Mouse (Mus musculus) MEL (cell line): ENCODE results near the gene Clca4a. TPM values are rescaled to one million over a fixed set of nuclear protein-coding genes. Genes with fewer than 3 reads are reported as not detected.
A peak's percentile ranks its signal among the peaks of the same experiment; 100 is the strongest.

Experiments used
- DNase-seq: peaks from one replicate; pipeline ENCODE4 v3.0.0; 2011; ENCODE audit warnings: low read depth, low spot score
- H3K27ac ChIP-seq: 2 replicates; pipeline ENCODE4 v1.5.1; 2012; ENCODE audit warnings: low read depth, mild to moderate bottlenecking, control low read depth, low read length, moderate library complexity; ENCODE audit not compliant: control insufficient read depth
- H3K27me3 ChIP-seq, 2 experiments: fragments of 150-350 bp in 1 of 2; sonication (generic) in 1 of 2; 2 replicates each; pipeline ENCODE4 v1.6.1; 2012; ENCODE audit warnings: low read length in 2 of 2, mild to moderate bottlenecking in 2 of 2, improper control_type of control experiment in 1 of 2, moderate library complexity in 1 of 2; ENCODE audit not compliant: insufficient read depth in 2 of 2, control insufficient read depth in 1 of 2
- H3K36me3 ChIP-seq, 2 experiments: 2 replicates each; pipeline ENCODE4 v1.6.1; 2012 to 2014; ENCODE audit warnings: low read length in 2 of 2, improper control_type of control experiment in 1 of 2, inconsistent platforms in 1 of 2, mild to moderate bottlenecking in 1 of 2; ENCODE audit not compliant: insufficient read depth in 2 of 2, control insufficient read depth in 1 of 2
- H3K4me1 ChIP-seq, 2 experiments: fragments of 150-350 bp in 1 of 2; sonication (generic) in 1 of 2; 2 replicates each; pipeline ENCODE4 v1.6.1; 2012; ENCODE audit warnings: low read length in 2 of 2, improper control_type of control experiment in 1 of 2, mild to moderate bottlenecking in 1 of 2; ENCODE audit not compliant: insufficient read depth in 2 of 2, control insufficient read depth in 1 of 2
- H3K4me3 ChIP-seq, 2 experiments: fragments of 150-350 bp in 1 of 2; sonication (generic) in 1 of 2; 2 replicates each; pipeline ENCODE4 v1.5.1; 2012; ENCODE audit warnings: low read depth in 2 of 2, low read length in 2 of 2, mild to moderate bottlenecking in 2 of 2, moderate library complexity in 2 of 2, control low read depth in 1 of 2, improper control_type of control experiment in 1 of 2; ENCODE audit not compliant: control insufficient read depth in 1 of 2, insufficient read depth in 1 of 2
- H3K79me2 ChIP-seq: 2 replicates; pipeline ENCODE4 v1.6.1; 2012; ENCODE audit warnings: mild to moderate bottlenecking, low read length, moderate library complexity; ENCODE audit not compliant: control insufficient read depth, poor library complexity, insufficient read depth
- H3K9ac ChIP-seq: 2 replicates; pipeline ENCODE4 v1.6.1; 2012; ENCODE audit warnings: low read depth, mild to moderate bottlenecking, control low read depth, low read length, moderate library complexity; ENCODE audit not compliant: control insufficient read depth, poor library complexity, severe bottlenecking
- H3K9me3 ChIP-seq: fragments of 150-350 bp; sonication (generic); replicated peaks from 2 replicates; pipeline ENCODE4 v1.6.1; 2012; ENCODE audit warnings: mild to moderate bottlenecking, low read length, improper control_type of control experiment, moderate library complexity; ENCODE audit not compliant: insufficient read depth
- BHLHE40 ChIP-seq: IDR thresholded peaks from 2 replicates; pipeline ENCODE4 v1.6.1; 2012; ENCODE audit warnings: low read depth, mild to moderate bottlenecking, inconsistent platforms, low read length, improper control_type of control experiment, borderline replicate concordance
- EP300 ChIP-seq, 2 experiments: IDR thresholded peaks; 2 replicates each; pipeline ENCODE4 v1.6.1; 2011; ENCODE audit warnings: improper control_type of control experiment in 2 of 2, low read length in 2 of 2, low read depth in 1 of 2, mild to moderate bottlenecking in 1 of 2
- GATA1 ChIP-seq: IDR thresholded peaks from 2 replicates; pipeline ENCODE4 v1.6.1; 2011; ENCODE audit warnings: low read depth, low read length, improper control_type of control experiment
- HCFC1 ChIP-seq: IDR thresholded peaks from 2 replicates; pipeline ENCODE4 v1.6.1; 2012; ENCODE audit warnings: low read depth, mild to moderate bottlenecking, inconsistent platforms, low read length, improper control_type of control experiment, moderate library complexity
- JUND ChIP-seq: IDR thresholded peaks from 2 replicates; pipeline ENCODE4 v1.6.1; 2011; ENCODE audit warnings: low read depth, mild to moderate bottlenecking, improper control_type of control experiment, low read length
- MAX ChIP-seq: IDR thresholded peaks from 2 replicates; pipeline ENCODE4 v1.6.1; 2011; ENCODE audit warnings: low read length, improper control_type of control experiment
- MEF2A ChIP-seq: IDR thresholded peaks from 2 replicates; pipeline ENCODE4 v1.6.1; 2014; ENCODE audit warnings: low read depth, mild to moderate bottlenecking, inconsistent platforms, low read length, improper control_type of control experiment; ENCODE audit not compliant: poor library complexity, insufficient replicate concordance, severe bottlenecking; ENCODE audit errors: extremely low read depth
- POLR2AphosphoS2 ChIP-seq: IDR thresholded peaks from 2 replicates; pipeline ENCODE4 v1.6.1; 2011; ENCODE audit warnings: low read length, improper control_type of control experiment
- SIN3A ChIP-seq: IDR thresholded peaks from 2 replicates; pipeline ENCODE4 v1.6.1; 2012; ENCODE audit warnings: low read length, improper control_type of control experiment, inconsistent platforms
- TBP ChIP-seq: IDR thresholded peaks from 2 replicates; pipeline ENCODE4 v1.8.0; 2011; ENCODE audit warnings: low read depth, low read length, improper control_type of control experiment
- TCF12 ChIP-seq: IDR thresholded peaks from 2 replicates; pipeline ENCODE4 v1.6.1; 2014; ENCODE audit warnings: low read depth, mild to moderate bottlenecking, inconsistent platforms, low read length, improper control_type of control experiment, moderate library complexity
- USF2 ChIP-seq, 2 experiments: IDR thresholded peaks; 2 replicates each; pipeline ENCODE4 v1.6.1; 2011 to 2012; ENCODE audit warnings: improper control_type of control experiment in 2 of 2, low read length in 2 of 2, borderline replicate concordance in 1 of 2, inconsistent platforms in 1 of 2, low read depth in 1 of 2, mild to moderate bottlenecking in 1 of 2; ENCODE audit not compliant: insufficient read depth in 1 of 2
- polyA plus RNA-seq, 2 experiments: library from polyadenylated mRNA; stranded (reverse) in 1 of 2; unstranded in 1 of 2; fragments of >175 nt in 1 of 2; fragments of >200 nt in 1 of 2; gene quantifications; 2 replicates each; pipeline versions ENCODE4 v1.2.1 to v1.2.4; 2012; ENCODE audit warnings: low replicate concordance in 2 of 2, low read depth in 1 of 2; ENCODE audit not compliant: insufficient read length in 2 of 2, insufficient read depth in 1 of 2, missing spikeins in 1 of 2
- total RNA-seq: library from RNA; depleted of rRNA; stranded (reverse); fragments of 300-350 nt; gene quantifications from 2 replicates; pipeline ENCODE4 v1.2.3, GENCODE M21; 2012; rRNA removed

Clca4a gene
- total and polyA plus RNA-seq, 3 experiments, result not detected

GRCm38 (mm10) chr3:144933011-144933491 is 41.8 kb downstream of the Clca4a start (continued):
- no peak for TF ChIP-seq MEF2A

- TF ChIP-seq MAX (no peak), POLR2AphosphoS2 (no peak), USF2 (IDR thresholded peaks at IDR 0.05; ENCODE audit: borderline replicate concordance in 1 of 2, insufficient read depth in 1 of 2, low read depth in 1 of 2, low read length in 2 of 2) (no peak), BHLHE40 (no peak), HCFC1 (no peak), TCF12 (no peak), GATA1 (no peak)
- H3K9me3 ChIP-seq, result no peaks in the 10 kb centered on the region
- H3K79me2 ChIP-seq, result no peaks in the 10 kb centered on the region
- DNase-seq, result no peak
- H3K36me3 ChIP-seq, result peaks cover 0 to 17% of the 10 kb centered on the region in 2 experiments; a peak in 2 of 4 replicates
- H3K9ac ChIP-seq, result no peak within 1 kb of the TSS
- no peaks in the 10 kb centered on the region for H3K27me3 ChIP-seq
- H3K4me1 ChIP-seq, result peaks cover 5 to 6% of the 10 kb centered on the region in 2 experiments; a peak in 3 of 4 replicates
- no peak within 1 kb of the TSS for H3K4me3 ChIP-seq
- H3K27ac ChIP-seq, result peak within 1 kb of the TSS; percentile 78
Observed at GRCm38 (mm10) chr3:144932335-144932734, 42.5 kb downstream of the Clca4a start, which contains the start of gene Clca4b. TSS of gene Clca4b (minus strand) at chr3:144932529.

GRCm38 (mm10) chr3:144914014-144914413 is 60.8 kb downstream of the Clca4a start:
- H3K9me3 ChIP-seq, result no peaks in the 10 kb centered on the region
- H3K9ac ChIP-seq, result no peak overlapping the region
- H3K4me1 ChIP-seq, result peaks cover 3 to 6% of the 10 kb centered on the region in 2 experiments; a peak in 3 of 4 replicates
- H3K4me3 ChIP-seq, result no peak overlapping the region
- no peaks in the 10 kb centered on the region for H3K27me3 ChIP-seq
- TF ChIP-seq EP300 (IDR thresholded peaks at IDR 0.05; ENCODE audit: low read depth in 1 of 2, low read length in 2 of 2) (peak; percentile 54 to 67), SIN3A (0 out of 2 replicates have a peak, but pooled peaks have one; percentile 29), TCF12 (peak; percentile 60), GATA1 (peak; percentile 73), JUND (no peak), TBP (0 out of 2 replicates have a peak, but pooled peaks have one; percentile 23)
- H3K27ac ChIP-seq, result no peak overlapping the region
- DNase-seq, result peak; percentile 40
- H3K36me3 ChIP-seq, result peaks cover 0 to 5% of the 10 kb centered on the region in 2 experiments; a peak in 2 of 4 replicates
- no peaks in the 10 kb centered on the region for H3K79me2 ChIP-seq

Other genes starting within 250 kb of the Clca4a start
- 0.07 and 0.12 TPM in 2 replicates for gene Clca3a1, start 214.1 kb downstream of the Clca4a start, total RNA-seq
- gene Clca3a1, start 214.1 kb downstream of the Clca4a start, polyA plus RNA-seq, result under 1 TPM in 1 of 2 experiments, not detected in 1; 0.40 TPM
- 0.08 and 0.13 TPM in 2 replicates for gene Clca3a2, start 155.6 kb downstream of the Clca4a start, total RNA-seq
- 1 to 10 TPM in 1 of 2 experiments, not detected in 1; 1.5 TPM for gene Clca3a2, start 155.6 kb downstream of the Clca4a start, polyA plus RNA-seq
- gene Clca3b, start 125.7 kb downstream of the Clca4a start, total RNA-seq, result not detected in 2 replicates
- under 1 TPM in 1 of 2 experiments, not detected in 1; 0.11 TPM for gene Clca3b, start 125.7 kb downstream of the Clca4a start, polyA plus RNA-seq
- not detected in 2 replicates for gene Clca4b, start 42.5 kb downstream of the Clca4a start, total RNA-seq
- under 1 TPM in 1 of 2 experiments, not detected in 1; 0.03 TPM for gene Clca4b, start 42.5 kb downstream of the Clca4a start, polyA plus RNA-seq
- not detected in 2 replicates for gene Clca1, start 57.7 kb upstream of the Clca4a start, total RNA-seq
- gene Clca1, start 57.7 kb upstream of the Clca4a start, polyA plus RNA-seq, result not detected
- gene Clca2, start 124.4 kb upstream of the Clca4a start, total RNA-seq, result not detected in 2 replicates
- not detected for gene Clca2, start 124.4 kb upstream of the Clca4a start, polyA plus RNA-seq
- gene Odf2l, start 143.5 kb upstream of the Clca4a start, total RNA-seq, result 12.6 and 15.1 TPM in 2 replicates
- gene Odf2l, start 143.5 kb upstream of the Clca4a start, polyA plus RNA-seq, result 10 to 100 TPM in 1 of 2 experiments, not detected in 1; 15.0 TPM